Comparison of ENCODE assay signal across 2 mouse cellular contexts in genomic region chr4:152344651-152345050, GRCm38 (mm10).
TF ChIP-seq lines count a peak whose summit lies in the region.

No protein-coding gene starts in this region.

TF ChIP-seq in CH12.LX, 34 proteins besides CTCF, POLR2A, EP300 and RAD21:
- no peak for TF ChIP-seq USF1 (IDR thresholded peaks at IDR 0.05; ENCODE audit: low read depth, low read length)
- no peak for TF ChIP-seq MAZ (IDR thresholded peaks at IDR 0.05; ENCODE audit: low read depth, low read length)
- no peak for TF ChIP-seq UBTF (IDR thresholded peaks at IDR 0.05; ENCODE audit: low read depth, low read length)
- TF ChIP-seq MYC (IDR thresholded peaks at IDR 0.05; ENCODE audit: low read depth, low read length), result no peak
- TF ChIP-seq ZC3H11A (IDR thresholded peaks at IDR 0.05; ENCODE audit: low read depth, low read length), result no peak
- TF ChIP-seq E2F4 (IDR thresholded peaks at IDR 0.05; ENCODE audit: insufficient replicate concordance, low read depth, low read length), result no peak
- no peak for TF ChIP-seq BHLHE40 (IDR thresholded peaks at IDR 0.05; ENCODE audit: low read depth, low read length)
- no peak for TF ChIP-seq POLR2AphosphoS2 (IDR thresholded peaks at IDR 0.05; ENCODE audit: low read depth, low read length)
TF ChIP-seq in CH12.LX: peak in this region for 0.

TF ChIP-seq in MEL, 35 proteins besides CTCF, POLR2A, EP300 and RAD21:
- no peak for TF ChIP-seq ZKSCAN1 (IDR thresholded peaks at IDR 0.05; ENCODE audit: low read depth, low read length)
- TF ChIP-seq SIN3A (IDR thresholded peaks at IDR 0.05; ENCODE audit: low read length), result no peak
- TF ChIP-seq TBP (IDR thresholded peaks at IDR 0.05; ENCODE audit: low read depth, low read length), result no peak
- TF ChIP-seq MAX (IDR thresholded peaks at IDR 0.05; ENCODE audit: low read length), result no peak
- no peak for TF ChIP-seq TCF12 (IDR thresholded peaks at IDR 0.05; ENCODE audit: low read depth, low read length)
- no peak for TF ChIP-seq NELFE (IDR thresholded peaks at IDR 0.05; ENCODE audit: low read depth, low read length)
- TF ChIP-seq POLR2AphosphoS5 (IDR thresholded peaks at IDR 0.05; ENCODE audit: borderline replicate concordance, low read depth, low read length), result no peak
- TF ChIP-seq MAFK (IDR thresholded peaks at IDR 0.05; ENCODE audit: borderline replicate concordance, low read depth, low read length), result no peak
- no peak for TF ChIP-seq CHD2 (IDR thresholded peaks at IDR 0.05; ENCODE audit: low read length)
- TF ChIP-seq GATA1 (IDR thresholded peaks at IDR 0.05; ENCODE audit: low read depth, low read length), result no peak
- TF ChIP-seq NRF1 (IDR thresholded peaks at IDR 0.05; ENCODE audit: insufficient read depth, low read depth, low read length, poor library complexity, severe bottlenecking), result no peak
- TF ChIP-seq JUND (IDR thresholded peaks at IDR 0.05; ENCODE audit: low read depth, low read length), result no peak
- no peak for TF ChIP-seq MEF2A (IDR thresholded peaks at IDR 0.05; ENCODE audit: extremely low read depth, insufficient replicate concordance, low read depth, low read length, poor library complexity, severe bottlenecking)
- TF ChIP-seq RCOR1 (IDR thresholded peaks at IDR 0.05; ENCODE audit: low read depth, low read length), result no peak
- TF ChIP-seq SMC3 (IDR thresholded peaks at IDR 0.05; ENCODE audit: low read depth, low read length), result no peak
- TF ChIP-seq MYB (IDR thresholded peaks at IDR 0.05; ENCODE audit: low read depth, low read length), result no peak
- TF ChIP-seq E2F4 (IDR thresholded peaks at IDR 0.05; ENCODE audit: borderline replicate concordance, low read depth, low read length), result no peak
- no peak for TF ChIP-seq ETS1 (IDR thresholded peaks at IDR 0.05; ENCODE audit: low read depth, low read length)
- TF ChIP-seq KAT2A (conservative IDR thresholded peaks at IDR 0.05; ENCODE audit: low read depth, low read length), result no peak
- no peak for TF ChIP-seq ELF1 (IDR thresholded peaks at IDR 0.05; ENCODE audit: low read depth, low read length)
